Mouse (Mus musculus) stomach, postnatal 0 days (tissue): ENCODE data around the gene 1700011L22Rik.

Experiments
- CTCF ChIP-seq: IDR thresholded peaks from 2 replicates; pipeline ENCODE4 v1.5.1; 2016; ENCODE audit warnings: antibody characterized with exemption, low read depth, mild to moderate bottlenecking, moderate library complexity
- EP300 ChIP-seq: optimal IDR thresholded peaks from 2 replicates; pipeline ENCODE3; 2016; ENCODE audit warnings: antibody characterized with exemption

DNA sequence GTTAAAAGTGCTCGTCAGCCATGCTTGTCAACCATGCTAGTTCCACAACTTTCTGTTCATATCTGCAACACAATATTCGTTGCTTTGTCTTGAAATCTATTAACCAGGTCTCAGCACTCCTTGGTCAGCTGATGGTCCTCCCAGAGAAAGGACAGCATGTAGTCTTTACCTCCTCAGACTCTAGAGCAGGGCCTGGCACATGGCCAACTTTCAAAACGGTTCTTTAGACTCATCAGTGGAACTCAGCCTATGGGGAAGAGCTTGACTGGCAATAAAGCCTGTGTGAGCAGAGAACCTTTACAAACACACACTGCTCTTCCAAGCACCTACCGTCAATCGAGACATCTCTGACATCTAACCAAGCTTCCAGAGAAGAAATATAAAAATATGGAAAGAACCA, 41.2 kb upstream of the 1700011L22Rik start:
- TF ChIP-seq CTCF (no peak), EP300 (no peak)
